Mouse (Mus musculus) ES-E14 (cell line): Measurements from ENCODE around the gene 3110082I17Rik. TPM values are rescaled to one million over a fixed set of nuclear protein-coding genes. Genes with fewer than 3 reads are reported as not detected.

Experiments
- DNase-seq: peaks from one replicate; pipeline ENCODE4 v3.0.0-alpha.2; 2013; ENCODE audit warnings: low read depth, low spot score
- H3K27ac ChIP-seq: 2 replicates; pipeline ENCODE4 v1.5.1; 2012; ENCODE audit warnings: low read depth, mild to moderate bottlenecking, low read length, moderate library complexity, mixed read lengths; ENCODE audit not compliant: poor library complexity, insufficient read depth, severe bottlenecking
- H3K36me3 ChIP-seq: 2 replicates; pipeline ENCODE4 v1.6.1; 2012; ENCODE audit warnings: mild to moderate bottlenecking, low read length, moderate library complexity, mixed read lengths; ENCODE audit not compliant: control insufficient read depth, poor library complexity, insufficient read depth, severe bottlenecking
- H3K4me1 ChIP-seq, 2 experiments: fragments of 150-350 bp in 1 of 2; sonication (generic) in 1 of 2; 2 replicates each; pipeline ENCODE4 v1.6.1; 2012; ENCODE audit warnings: low read length in 2 of 2, mild to moderate bottlenecking in 1 of 2, mixed read lengths in 1 of 2; ENCODE audit not compliant: control insufficient read depth in 2 of 2, insufficient read depth in 2 of 2, poor library complexity in 1 of 2
- H3K4me3 ChIP-seq, 2 experiments: fragments of 150-350 bp in 1 of 2; sonication (generic) in 1 of 2; 2 replicates each; pipeline ENCODE4 v1.5.1; 2012; ENCODE audit warnings: low read length in 2 of 2, low read depth in 1 of 2, mild to moderate bottlenecking in 1 of 2, mixed read lengths in 1 of 2; ENCODE audit not compliant: insufficient read depth in 1 of 2, poor library complexity in 1 of 2, severe bottlenecking in 1 of 2
- H3K9ac ChIP-seq: 2 replicates; pipeline ENCODE4 v1.6.1; 2012; ENCODE audit warnings: low read depth, mild to moderate bottlenecking, low read length, mixed read lengths; ENCODE audit not compliant: poor library complexity, insufficient read depth, severe bottlenecking
- H3K9me3 ChIP-seq: fragments of 150-350 bp; sonication (generic); 2 replicates; pipeline ENCODE4 v1.6.1; 2012; ENCODE audit warnings: low read depth, mild to moderate bottlenecking, low read length; ENCODE audit not compliant: control insufficient read depth, insufficient read depth
- CHD2 ChIP-seq: IDR thresholded peaks from 2 replicates; pipeline ENCODE4 v1.6.1; 2014; ENCODE audit warnings: mild to moderate bottlenecking, low read depth, low read length, inconsistent platforms
- HCFC1 ChIP-seq: IDR thresholded peaks from 2 replicates; pipeline ENCODE4 v1.6.1; 2012; ENCODE audit warnings: low read length, inconsistent platforms, borderline replicate concordance; ENCODE audit not compliant: insufficient read depth
- MAFK ChIP-seq: IDR thresholded peaks from 2 replicates; pipeline ENCODE4 v1.6.1; 2014; ENCODE audit warnings: mild to moderate bottlenecking, low read depth, low read length, inconsistent platforms; ENCODE audit not compliant: insufficient read depth
- ZC3H11A ChIP-seq: IDR thresholded peaks from 2 replicates; pipeline ENCODE4 v1.6.1; 2012; ENCODE audit warnings: low read depth, mild to moderate bottlenecking, inconsistent platforms, low read length, borderline replicate concordance
- ZNF384 ChIP-seq: IDR thresholded peaks from 2 replicates; pipeline ENCODE4 v1.6.1; 2012; ENCODE audit warnings: low read depth, low read length, inconsistent platforms
- in situ Hi-C, 2 experiments: fragments of 600-800 bp; cut with MboI; formaldehyde crosslinking; loops; one replicate each; pipeline ENCODE4 v1.15.1; 2025; ENCODE audit warnings: low sequenced_read_pairs in 2 of 2, inconsistent platforms in 1 of 2; ENCODE audit not compliant: unreplicated experiment in 2 of 2
- total RNA-seq: library from RNA; depleted of rRNA; stranded (reverse); fragments of 300-350 nt; gene quantifications from 2 replicates; pipeline ENCODE4 v1.2.3, GENCODE M21; 2012

Gene 3110082I17Rik
- total RNA-seq, 1 experiment = 32.6 TPM

DNA sequence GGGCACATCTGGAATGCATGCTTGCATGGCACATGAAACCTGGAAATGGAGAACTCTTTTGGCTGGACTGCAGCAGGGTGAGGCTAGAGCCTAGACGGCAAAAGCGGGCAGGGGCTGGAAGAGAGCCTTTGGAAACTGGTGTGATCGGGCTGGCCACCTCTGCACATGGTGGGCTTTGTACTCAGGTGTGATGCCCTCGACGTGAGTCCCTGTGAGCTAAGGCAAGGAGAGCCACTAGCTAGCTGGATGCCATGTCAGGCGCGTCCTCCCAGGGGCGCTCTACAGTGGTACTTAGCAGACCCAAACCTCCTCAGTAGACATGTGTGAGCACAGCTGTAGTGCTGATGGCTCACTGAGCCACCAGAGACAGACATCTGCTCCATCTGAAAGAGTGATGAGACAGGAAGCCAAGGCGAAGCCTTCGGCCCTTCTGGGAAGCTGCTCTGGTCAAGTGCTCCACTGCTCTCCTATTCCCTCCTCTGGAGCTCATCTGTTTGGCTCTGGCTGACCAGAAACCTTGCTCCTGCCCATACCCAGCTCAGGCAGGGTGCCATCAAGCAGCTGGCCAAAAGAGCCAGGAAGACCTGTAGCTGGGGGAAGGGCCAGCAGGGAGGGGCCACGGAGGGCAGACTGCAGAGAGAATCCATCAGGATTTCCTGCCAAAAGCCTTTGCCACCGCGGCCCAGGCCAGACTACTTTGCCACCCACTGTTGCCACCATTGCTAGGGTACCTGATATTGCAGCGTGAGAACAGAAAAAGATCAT is 53.0 kb downstream of the 3110082I17Rik start:
- Histone ChIP-seq H3K36me3 (peaks cover 5% of the 10 kb centered on the region; the same call in 1 of the 2 replicates), H3K4me3 (no peak overlapping the region), H3K9me3 (no peaks in the 10 kb centered on the region), H3K9ac (no peak overlapping the region), H3K27ac (no peak overlapping the region), H3K4me1 (peaks cover 0 to 2% of the 10 kb centered on the region in 2 experiments; a peak in 1 of 4 replicates)
- in situ Hi-C loops = no loop called here
- DNase-seq = no peak
- TF ChIP-seq MAFK = no peak
- no peak for TF ChIP-seq ZC3H11A

DNA sequence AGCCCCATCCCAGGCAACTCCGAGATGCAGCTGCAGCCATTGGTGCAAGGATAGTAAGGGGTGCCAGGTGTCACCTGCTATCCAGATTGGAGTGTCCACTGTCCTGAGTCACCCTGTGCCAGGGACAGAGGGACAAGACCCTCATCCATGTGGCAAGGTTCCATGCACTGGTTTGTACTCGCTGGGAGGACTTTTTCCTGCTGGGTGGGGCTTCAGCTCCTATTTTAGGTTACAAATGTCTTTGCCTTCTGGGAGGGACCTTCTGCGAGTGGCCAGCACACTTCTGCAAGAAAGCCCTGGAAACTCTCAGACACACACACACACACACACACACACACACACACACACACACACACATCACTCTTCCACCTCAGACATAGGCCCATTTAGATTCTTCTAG is 54.4 kb downstream of the 3110082I17Rik start:
- DNase-seq = no peak
- H3K4me3 ChIP-seq = no peak overlapping the region
- H3K4me1 ChIP-seq = peaks cover 0 to 2% of the 10 kb centered on the region in 2 experiments; a peak in 1 of 4 replicates
- no peaks in the 10 kb centered on the region for H3K9me3 ChIP-seq
- no peak overlapping the region for H3K27ac ChIP-seq
- in situ Hi-C loops = no loop called here
- no peak overlapping the region for H3K9ac ChIP-seq
- TF ChIP-seq ZNF384 = no peak
- no peak for TF ChIP-seq ZC3H11A
- no peak for TF ChIP-seq CHD2
- TF ChIP-seq MAFK = no peak
- TF ChIP-seq HCFC1 = no peak
- H3K36me3 ChIP-seq = peaks cover 5% of the 10 kb centered on the region; the same call in 1 of the 2 replicates

DNA sequence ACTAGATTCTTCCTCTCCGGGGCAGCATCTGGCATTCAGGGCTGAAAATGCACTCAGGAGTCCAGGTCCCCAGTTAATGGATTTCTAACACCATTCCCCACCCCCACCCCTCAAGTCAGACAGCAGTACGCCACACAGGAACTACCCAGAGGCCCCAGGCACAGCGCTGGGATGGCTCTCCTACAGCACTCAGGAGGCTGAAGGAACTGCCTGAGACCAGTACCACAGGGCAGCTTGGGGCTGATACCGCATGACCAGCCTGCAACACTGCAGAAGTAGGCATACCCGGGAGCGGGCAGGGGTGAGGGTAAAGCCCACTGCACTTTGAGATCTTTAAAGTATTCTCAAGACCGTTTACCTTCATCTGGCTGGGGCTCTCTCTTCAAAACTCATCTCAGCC is 54.8 kb downstream of the 3110082I17Rik start:
- H3K9me3 ChIP-seq = no peaks in the 10 kb centered on the region
- no peak overlapping the region for H3K27ac ChIP-seq
- no peak overlapping the region for H3K4me3 ChIP-seq
- in situ Hi-C loops = no loop called here
- H3K4me1 ChIP-seq = peaks cover 0 to 2% of the 10 kb centered on the region in 2 experiments; a peak in 1 of 4 replicates
- peaks cover 5% of the 10 kb centered on the region; the same call in 1 of the 2 replicates for H3K36me3 ChIP-seq
- no peak for DNase-seq
- H3K9ac ChIP-seq = 0 out of 2 replicates have a peak overlapping the region, but pooled peaks have one; percentile 7
- no peak for TF ChIP-seq HCFC1
- no peak for TF ChIP-seq ZC3H11A
- no peak for TF ChIP-seq MAFK
- no peak for TF ChIP-seq ZNF384
- TF ChIP-seq CHD2 = no peak

DNA sequence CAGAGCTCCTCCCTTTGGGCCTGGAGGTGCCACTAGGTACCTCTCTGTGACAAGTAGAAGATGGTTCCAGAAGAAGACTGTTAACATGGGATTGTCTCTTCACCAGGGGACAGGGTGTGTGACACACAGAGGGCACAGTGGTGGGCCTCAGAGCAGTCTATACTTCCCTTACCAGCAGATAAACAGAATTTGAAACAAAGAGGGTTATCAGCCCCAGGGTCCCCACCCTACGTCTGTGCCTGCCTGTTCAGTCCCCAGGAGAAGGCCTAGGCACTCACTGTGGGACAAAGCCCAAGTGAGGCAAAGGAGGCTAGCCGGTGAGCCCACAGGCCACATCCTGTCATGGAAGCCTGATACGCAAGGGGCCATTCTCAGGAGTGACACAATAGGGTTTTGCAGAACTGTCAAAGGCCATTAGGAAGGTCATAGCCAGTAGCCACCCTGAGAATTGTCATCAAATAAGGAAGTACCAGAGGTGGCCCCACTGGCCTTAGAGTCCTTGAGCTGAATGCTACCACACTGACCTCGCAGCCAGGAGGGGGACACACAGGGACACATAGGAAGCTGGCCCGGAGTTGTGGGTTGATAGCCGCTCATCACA is 55.4 kb downstream of the 3110082I17Rik start, which contains the start of gene C130050O18Rik:
TSS of gene C130050O18Rik (plus strand) at position 480 of the 601 bp plus-strand sequence.
- peaks cover 5% of the 10 kb centered on the region; the same call in 1 of the 2 replicates for H3K36me3 ChIP-seq
- H3K27ac ChIP-seq = no peak within 1 kb of the TSS
- H3K9me3 ChIP-seq = no peaks in the 10 kb centered on the region
- H3K9ac ChIP-seq = 0 out of 2 replicates have a peak within 1 kb of the TSS, but pooled peaks have one; percentile 7
- H3K4me1 ChIP-seq = peaks cover 0 to 2% of the 10 kb centered on the region in 2 experiments; a peak in 1 of 4 replicates
- in situ Hi-C loops = no loop called here
- DNase-seq = no peak
- TF ChIP-seq ZNF384 (no peak), ZC3H11A (no peak), HCFC1 (no peak), CHD2 (no peak), MAFK (no peak)
- H3K4me3 ChIP-seq = no peak within 1 kb of the TSS
